Mouse (Mus musculus): ENCODE measurements around the gene Pcnx2. TPM values are rescaled to one million over a fixed set of nuclear protein-coding genes. Genes with fewer than 3 reads are reported as not detected.

Pcnx2 gene
- polyA plus RNA-seq, 1 experiment from 2014 or later = 0.60 TPM

GRCm38 (mm10) chr8:125920281-125920680 is 22.2 kb upstream of the Pcnx2 start:
- DNase-seq (ENCODE audit: low spot score) (no peak), ATAC-seq (replicated peaks; ENCODE audit: low FRiP score) (no peak)
- Histone ChIP-seq H3K4me1 (replicated peaks; ENCODE audit: control insufficient read depth, insufficient read depth, low read length) (no peaks in the 10 kb centered on the region; the same call in 1 of the 2 replicates), H3K27ac (ENCODE audit: low read depth, low read length) (no peak overlapping the region), H3K9ac (ENCODE audit: low read length) (no peak overlapping the region), H3K4me2 (ENCODE audit: low read depth, low read length, severe bottlenecking) (no peak overlapping the region), H3K36me3 (ENCODE audit: control insufficient read depth, insufficient read depth, low read length) (no peaks in the 10 kb centered on the region), H3K4me3 (ENCODE audit: low read depth, low read length) (no peak overlapping the region), H3K27me3 (ENCODE audit: control insufficient read depth, insufficient read depth, low read length) (no peaks in the 10 kb centered on the region), H3K9me3 (ENCODE audit: control insufficient read depth, low read length) (no peaks in the 10 kb centered on the region)
- WGBS = 75% methylated on average over 10 of the region's 10 CpGs

GRCm38 (mm10) chr8:125919560-125919959 is 21.4 kb upstream of the Pcnx2 start:
- Histone ChIP-seq H3K27ac (ENCODE audit: low read depth, low read length) (no peak overlapping the region), H3K4me3 (ENCODE audit: low read depth, low read length) (no peak overlapping the region), H3K4me2 (ENCODE audit: low read depth, low read length, severe bottlenecking) (no peak overlapping the region), H3K4me1 (replicated peaks; ENCODE audit: control insufficient read depth, insufficient read depth, low read length) (no peaks in the 10 kb centered on the region; the same call in 1 of the 2 replicates), H3K27me3 (ENCODE audit: control insufficient read depth, insufficient read depth, low read length) (no peaks in the 10 kb centered on the region), H3K9ac (ENCODE audit: low read length) (no peak overlapping the region), H3K9me3 (ENCODE audit: control insufficient read depth, low read length) (no peaks in the 10 kb centered on the region), H3K36me3 (ENCODE audit: control insufficient read depth, insufficient read depth, low read length) (no peaks in the 10 kb centered on the region)
- ATAC-seq (replicated peaks; ENCODE audit: low FRiP score) (no peak), DNase-seq (ENCODE audit: low spot score) (no peak)
- 43% methylated on average over 8 of the region's 8 CpGs for WGBS

- DNase-seq (ENCODE audit: low spot score) = no peak
- WGBS = 93% methylated on average over 2 of the region's 2 CpGs
- Histone ChIP-seq H3K9ac (ENCODE audit: low read length) (no peak overlapping the region), H3K4me1 (replicated peaks; ENCODE audit: control insufficient read depth, insufficient read depth, low read length) (no peaks in the 10 kb centered on the region; the same call in 1 of the 2 replicates), H3K27me3 (ENCODE audit: control insufficient read depth, insufficient read depth, low read length) (no peaks in the 10 kb centered on the region), H3K4me3 (ENCODE audit: low read depth, low read length) (no peak overlapping the region), H3K36me3 (ENCODE audit: control insufficient read depth, insufficient read depth, low read length) (no peaks in the 10 kb centered on the region), H3K4me2 (ENCODE audit: low read depth, low read length, severe bottlenecking) (no peak overlapping the region), H3K27ac (ENCODE audit: low read depth, low read length) (no peak overlapping the region), H3K9me3 (ENCODE audit: control insufficient read depth, low read length) (no peaks in the 10 kb centered on the region)
- no peak for ATAC-seq (replicated peaks; ENCODE audit: low FRiP score)
These were observed 20.6 kb upstream of the Pcnx2 start for GRCm38 (mm10) chr8:125918719-125919118.

- 83% methylated on average over 10 of the region's 10 CpGs for WGBS
- Histone ChIP-seq H3K27me3 (ENCODE audit: control insufficient read depth, insufficient read depth, low read length) (peaks cover 9% of the 10 kb centered on the region), H3K9ac (ENCODE audit: low read length) (no peak overlapping the region), H3K9me3 (ENCODE audit: control insufficient read depth, low read length) (no peaks in the 10 kb centered on the region), H3K27ac (ENCODE audit: low read depth, low read length) (no peak overlapping the region), H3K36me3 (ENCODE audit: control insufficient read depth, insufficient read depth, low read length) (no peaks in the 10 kb centered on the region), H3K4me3 (ENCODE audit: low read depth, low read length) (no peak overlapping the region), H3K4me2 (ENCODE audit: low read depth, low read length, severe bottlenecking) (no peak overlapping the region), H3K4me1 (replicated peaks; ENCODE audit: control insufficient read depth, insufficient read depth, low read length) (no peaks in the 10 kb centered on the region; the same call in 1 of the 2 replicates)
- DNase-seq (ENCODE audit: low spot score) (no peak), ATAC-seq (replicated peaks; ENCODE audit: low FRiP score) (no peak)
These were observed 18.9 kb upstream of the Pcnx2 start for GRCm38 (mm10) chr8:125917013-125917412.

GRCm38 (mm10) chr8:125914386-125914785 is 16.3 kb upstream of the Pcnx2 start:
- no peak overlapping the region for H3K27ac ChIP-seq (ENCODE audit: low read depth, low read length)
- no peaks in the 10 kb centered on the region for H3K36me3 ChIP-seq (ENCODE audit: control insufficient read depth, insufficient read depth, low read length)
- DNase-seq (ENCODE audit: low spot score) = no peak
- WGBS = 90% methylated on average over 9 of the region's 9 CpGs
- no peak overlapping the region for H3K4me2 ChIP-seq (ENCODE audit: low read depth, low read length, severe bottlenecking)
- H3K9me3 ChIP-seq (ENCODE audit: control insufficient read depth, low read length) = no peaks in the 10 kb centered on the region
- peaks cover 35% of the 10 kb centered on the region for H3K27me3 ChIP-seq (ENCODE audit: control insufficient read depth, insufficient read depth, low read length)
- peaks cover 8% of the 10 kb centered on the region for H3K4me1 ChIP-seq (replicated peaks; ENCODE audit: control insufficient read depth, insufficient read depth, low read length)
- ATAC-seq (replicated peaks; ENCODE audit: low FRiP score) = no peak
- no peak overlapping the region for H3K9ac ChIP-seq (ENCODE audit: low read length)
- no peak overlapping the region for H3K4me3 ChIP-seq (ENCODE audit: low read depth, low read length)

- no peak for ATAC-seq (replicated peaks; ENCODE audit: low FRiP score)
- Histone ChIP-seq H3K4me3 (ENCODE audit: low read depth, low read length) (no peak overlapping the region), H3K27ac (ENCODE audit: low read depth, low read length) (no peak overlapping the region), H3K27me3 (ENCODE audit: control insufficient read depth, insufficient read depth, low read length) (peaks cover 44% of the 10 kb centered on the region), H3K9ac (ENCODE audit: low read length) (no peak overlapping the region), H3K36me3 (ENCODE audit: control insufficient read depth, insufficient read depth, low read length) (no peaks in the 10 kb centered on the region), H3K4me2 (ENCODE audit: low read depth, low read length, severe bottlenecking) (no peak overlapping the region), H3K9me3 (ENCODE audit: control insufficient read depth, low read length) (no peaks in the 10 kb centered on the region), H3K4me1 (replicated peaks; ENCODE audit: control insufficient read depth, insufficient read depth, low read length) (peaks cover 8% of the 10 kb centered on the region)
- DNase-seq (ENCODE audit: low spot score) = no peak
- 82% methylated on average over 4 of the region's 4 CpGs for WGBS
These were observed 15.1 kb upstream of the Pcnx2 start for GRCm38 (mm10) chr8:125913206-125913605.

GRCm38 (mm10) chr8:125911229-125911580 is 13.1 kb upstream of the Pcnx2 start:
- DNase-seq (ENCODE audit: low spot score) = no peak
- 2% methylated on average over 31 of the region's 31 CpGs for WGBS

GRCm38 (mm10) chr8:125910365-125911228 is 12.5 kb upstream of the Pcnx2 start, which contains the start of gene Map3k21:
Map3k21 (plus strand) TSS chr8:125910450.
- H3K4me2 ChIP-seq (ENCODE audit: low read depth, low read length, severe bottlenecking) = peak within 1 kb of the TSS; percentile 97
- no peak within 1 kb of the TSS for H3K27ac ChIP-seq (ENCODE audit: low read depth, low read length)
- H3K4me1 ChIP-seq (replicated peaks; ENCODE audit: control insufficient read depth, insufficient read depth, low read length) = peaks cover 8% of the 10 kb centered on the region
- H3K36me3 ChIP-seq (ENCODE audit: control insufficient read depth, insufficient read depth, low read length) = no peaks in the 10 kb centered on the region
- peak; percentile 68 for DNase-seq (ENCODE audit: low spot score)
- H3K27me3 ChIP-seq (ENCODE audit: control insufficient read depth, insufficient read depth, low read length) = peaks cover 44% of the 10 kb centered on the region
- peak within 1 kb of the TSS; percentile 48 for H3K4me3 ChIP-seq (ENCODE audit: low read depth, low read length)
- H3K9me3 ChIP-seq (ENCODE audit: control insufficient read depth, low read length) = no peaks in the 10 kb centered on the region
- peak within 1 kb of the TSS; percentile 23 for H3K9ac ChIP-seq (ENCODE audit: low read length)
- ATAC-seq (replicated peaks; ENCODE audit: low FRiP score) = no peak; the same call in 1 of the 2 replicates
- under 1% methylated on average over 87 of the region's 93 CpGs for WGBS

More at GRCm38 (mm10) chr8:125911229-125911580, 13.1 kb upstream of the Pcnx2 start:
- Histone ChIP-seq H3K27me3 (ENCODE audit: control insufficient read depth, insufficient read depth, low read length) (peaks cover 44% of the 10 kb centered on the region), H3K4me2 (ENCODE audit: low read depth, low read length, severe bottlenecking) (peak overlapping the region; percentile 97), H3K9ac (ENCODE audit: low read length) (no peak overlapping the region), H3K27ac (ENCODE audit: low read depth, low read length) (no peak overlapping the region), H3K4me1 (replicated peaks; ENCODE audit: control insufficient read depth, insufficient read depth, low read length) (peaks cover 8% of the 10 kb centered on the region), H3K36me3 (ENCODE audit: control insufficient read depth, insufficient read depth, low read length) (no peaks in the 10 kb centered on the region), H3K4me3 (ENCODE audit: low read depth, low read length) (peak overlapping the region; percentile 48), H3K9me3 (ENCODE audit: control insufficient read depth, low read length) (no peaks in the 10 kb centered on the region)
- no peak for ATAC-seq (replicated peaks; ENCODE audit: low FRiP score)
